8 mouse cellular contexts compared by ENCODE assay signal in the genomic region with DNA sequence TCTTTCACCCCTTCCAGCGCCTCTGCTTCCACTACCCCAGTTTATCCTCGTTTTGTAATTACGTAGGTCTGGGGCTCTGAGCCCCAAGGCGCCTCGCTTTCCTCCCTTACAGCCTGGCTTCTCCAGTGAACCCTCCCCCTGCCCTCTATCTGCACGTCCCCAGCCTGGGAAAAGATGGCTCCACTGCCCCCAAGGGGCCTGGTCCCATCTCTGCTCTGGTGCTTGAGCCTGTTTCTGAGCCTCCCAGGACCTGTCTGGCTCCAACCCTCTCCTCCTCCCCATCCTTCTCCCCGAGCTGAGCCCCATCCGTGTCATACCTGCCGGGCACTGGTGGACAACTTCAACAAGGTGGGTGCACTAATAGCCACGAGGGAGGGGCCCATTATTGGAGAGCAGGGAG. TPM values are rescaled to one million over a fixed set of nuclear protein-coding genes. Genes with fewer than 3 reads are reported as not detected.
DNase-seq lines count a peak whose midpoint lies in the region; ATAC-seq and TF ChIP-seq lines count a peak whose summit lies in the region.

No protein-coding gene starts in this region.

- WGBS in spleen, adult 2 months = 19% methylated on average over 10 of the region's 10 CpGs
- 13% methylated on average over 10 of the region's 10 CpGs for WGBS in limb, embryonic 11.5 days
- WGBS in midbrain, postnatal 0 days = 7% methylated on average over 10 of the region's 10 CpGs

- ATAC-seq in granulocyte monocyte progenitor cell, adult 5-6 weeks (replicated peaks; ENCODE audit: poor library complexity, severe bottlenecking) = 0 out of 2 replicates have a peak, but pooled peaks have one; percentile 10
- ATAC-seq in limb, embryonic 11.5 days (ENCODE audit: insufficient number of reproducible peaks, low FRiP score, low TSS enrichment, low read depth) = no peak
- peak; percentile 45 for ATAC-seq in midbrain, postnatal 0 days (ENCODE audit: low FRiP score)

- TF ChIP-seq POLR2A in spleen, adult 2 months (IDR thresholded peaks at IDR 0.05; ENCODE audit: low read depth, low read length) = no peak

- DNase-seq in spleen, adult 2 months (ENCODE audit: low read depth in 1 of 2, low spot score in 2 of 2) = no peak
- DNase-seq in spleen, postnatal 4 days (ENCODE audit: low spot score in 2 of 2) = no peak
- peak; percentile 69 to 72 for DNase-seq in cerebellum, postnatal 10 days
- DNase-seq in limb, embryonic 11.5 days (ENCODE audit: low spot score) = peak; percentile 36
- peak; percentile 54 for DNase-seq in midbrain, postnatal 0 days (ENCODE audit: low spot score)
- no peak for DNase-seq in layer of hippocampus, adult 9-11 months
- no peak for DNase-seq in urinary bladder, postnatal 14 days (ENCODE audit: low spot score)

- H3K4me2 ChIP-seq in limb, embryonic 11.5 days (ENCODE audit: low read depth, severe bottlenecking) = peak overlapping the region; percentile 61
- peak overlapping the region; percentile 89 for H3K4me2 ChIP-seq in midbrain, postnatal 0 days (ENCODE audit: low read depth, low read length, poor library complexity, severe bottlenecking)

- H3K9me3 ChIP-seq in limb, embryonic 11.5 days (ENCODE audit: control insufficient read depth, low read length) = no peaks in the 10 kb centered on the region
- H3K9me3 ChIP-seq in midbrain, postnatal 0 days (ENCODE audit: low read length) = no peaks in the 10 kb centered on the region

- TF ChIP-seq CTCF in spleen, adult 2 months (IDR thresholded peaks at IDR 0.05; ENCODE audit: extremely low read depth, insufficient read depth, insufficient read length, insufficient replicate concordance) = no peak
- peak; percentile 49 for TF ChIP-seq CTCF in midbrain, postnatal 0 days (IDR thresholded peaks at IDR 0.05)

- H3K4me3 ChIP-seq in spleen, adult 2 months (ENCODE audit: extremely low read depth, insufficient read depth, insufficient read length) = peak overlapping the region; percentile 67
- peak overlapping the region; percentile 31 for H3K4me3 ChIP-seq in limb, embryonic 11.5 days (ENCODE audit: low read depth, low read length)
- H3K4me3 ChIP-seq in midbrain, postnatal 0 days (ENCODE audit: low read depth, low read length) = peak overlapping the region; percentile 63

- H3K27me3 ChIP-seq in spleen, adult 2 months (ENCODE audit: control insufficient read depth, insufficient read depth, low read length) = no peaks in the 10 kb centered on the region
- H3K27me3 ChIP-seq in limb, embryonic 11.5 days (ENCODE audit: control insufficient read depth, insufficient read depth, low read length) = peaks cover 22% of the 10 kb centered on the region
- no peaks in the 10 kb centered on the region for H3K27me3 ChIP-seq in midbrain, postnatal 0 days (ENCODE audit: insufficient read depth, low read length)

- H3K9ac ChIP-seq in limb, embryonic 11.5 days (ENCODE audit: low read length) = peak overlapping the region; percentile 39; the same call in 1 of the 2 replicates
- peak overlapping the region; percentile 89 for H3K9ac ChIP-seq in midbrain, postnatal 0 days (replicated peaks; ENCODE audit: low read length, poor library complexity, severe bottlenecking)

- H3K4me1 ChIP-seq in spleen, adult 2 months (ENCODE audit: control insufficient read depth, insufficient read depth, insufficient read length) = peaks cover 12% of the 10 kb centered on the region
- H3K4me1 ChIP-seq in limb, embryonic 11.5 days (ENCODE audit: control insufficient read depth, insufficient read depth, low read length) = peaks cover 10% of the 10 kb centered on the region
- H3K4me1 ChIP-seq in midbrain, postnatal 0 days (ENCODE audit: insufficient read depth, low read length) = peaks cover 10% of the 10 kb centered on the region; the same call in 1 of the 2 replicates

- H3K36me3 ChIP-seq in spleen, adult 2 months (ENCODE audit: control insufficient read depth, insufficient read depth, low read length) = peaks cover 2% of the 10 kb centered on the region; the same call in 1 of the 2 replicates
- no peaks in the 10 kb centered on the region for H3K36me3 ChIP-seq in limb, embryonic 11.5 days (ENCODE audit: control insufficient read depth, insufficient read depth, low read length)
- peaks cover 15% of the 10 kb centered on the region for H3K36me3 ChIP-seq in midbrain, postnatal 0 days (ENCODE audit: insufficient read depth, low read length)

- no peak overlapping the region for H3K27ac ChIP-seq in spleen, adult 2 months (ENCODE audit: insufficient read depth, low read length)
- no peak overlapping the region for H3K27ac ChIP-seq in limb, embryonic 11.5 days (replicated peaks; ENCODE audit: low read depth, low read length)
- H3K27ac ChIP-seq in midbrain, postnatal 0 days (ENCODE audit: low read depth, low read length) = peak overlapping the region; percentile 91

RNA-seq across cellular contexts. Expression of a gene that starts 0.6 kb away (rescaled TPM):
- polyA plus RNA-seq in spleen, adult 2 months (2012; rRNA removed) = 7.8 and 8.4 TPM in 2 replicates
- 15.3 and 17.8 TPM in 2 replicates for total RNA-seq in granulocyte monocyte progenitor cell, adult 5-6 weeks (2014; fragmentation: Nextera tagmentation)
- total RNA-seq in granulocyte monocyte progenitor cell, adult 5-6 weeks (2017) = 6.7 and 9.4 TPM in 2 replicates
- polyA plus RNA-seq in limb, embryonic 11.5 days (2014; fragmentation: Nextera tagmentation; extraction: Ambion mirVana) = 11.2 and 11.8 TPM in 2 replicates
- 39.4 and 43.0 TPM in 2 replicates for total RNA-seq in midbrain, postnatal 0 days (2014; rRNA removed)
- 56.6 and 60.4 TPM in 2 replicates for polyA plus RNA-seq in midbrain, postnatal 0 days (2015; fragmentation: Nextera tagmentation; extraction: Ambion mirVana)

RNA-seq across cellular contexts. Expression of a gene that starts 12.5 kb away (rescaled TPM):
- 10.9 and 12.4 TPM in 2 replicates for polyA plus RNA-seq in spleen, adult 2 months (2012; rRNA removed)
- total RNA-seq in granulocyte monocyte progenitor cell, adult 5-6 weeks (2014; fragmentation: Nextera tagmentation) = not detected in 2 replicates
- not detected in 2 replicates for total RNA-seq in granulocyte monocyte progenitor cell, adult 5-6 weeks (2017)
- 2.4 and 3.2 TPM in 2 replicates for polyA plus RNA-seq in limb, embryonic 11.5 days (2014; fragmentation: Nextera tagmentation; extraction: Ambion mirVana)
- 4.7 and 11.6 TPM in 2 replicates for total RNA-seq in midbrain, postnatal 0 days (2014; rRNA removed)
- polyA plus RNA-seq in midbrain, postnatal 0 days (2015; fragmentation: Nextera tagmentation; extraction: Ambion mirVana) = 4.1 and 4.2 TPM in 2 replicates

RNA-seq across cellular contexts. Expression of a gene that starts 18.0 kb away (rescaled TPM):
- polyA plus RNA-seq in spleen, adult 2 months (2012; rRNA removed) = 0.04 TPM in 2 replicates
- not detected in 2 replicates for total RNA-seq in granulocyte monocyte progenitor cell, adult 5-6 weeks (2014; fragmentation: Nextera tagmentation)
- not detected in 2 replicates for total RNA-seq in granulocyte monocyte progenitor cell, adult 5-6 weeks (2017)
- polyA plus RNA-seq in limb, embryonic 11.5 days (2014; fragmentation: Nextera tagmentation; extraction: Ambion mirVana) = 0.31 and 0.33 TPM in 2 replicates
- total RNA-seq in midbrain, postnatal 0 days (2014; rRNA removed) = 29.4 and 39.3 TPM in 2 replicates
- polyA plus RNA-seq in midbrain, postnatal 0 days (2015; fragmentation: Nextera tagmentation; extraction: Ambion mirVana) = 18.4 and 20.7 TPM in 2 replicates

RNA-seq across cellular contexts. Expression of a gene that starts 25.4 kb away (rescaled TPM):
- polyA plus RNA-seq in spleen, adult 2 months (2012; rRNA removed) = 0.61 and 1.3 TPM in 2 replicates
- total RNA-seq in granulocyte monocyte progenitor cell, adult 5-6 weeks (2014; fragmentation: Nextera tagmentation) = not detected in 2 replicates
- 0.31 and 0.43 TPM in 2 replicates for total RNA-seq in granulocyte monocyte progenitor cell, adult 5-6 weeks (2017)
- 1.2 and 1.5 TPM in 2 replicates for polyA plus RNA-seq in limb, embryonic 11.5 days (2014; fragmentation: Nextera tagmentation; extraction: Ambion mirVana)
- 0.49 TPM in 1 of 2 replicates, not detected in the other for total RNA-seq in midbrain, postnatal 0 days (2014; rRNA removed)
- polyA plus RNA-seq in midbrain, postnatal 0 days (2015; fragmentation: Nextera tagmentation; extraction: Ambion mirVana) = 0.48 and 0.77 TPM in 2 replicates

RNA-seq across cellular contexts. Expression of a gene that starts 41.4 kb away (rescaled TPM):
- polyA plus RNA-seq in spleen, adult 2 months (2012; rRNA removed) = 32.2 and 33.6 TPM in 2 replicates
- total RNA-seq in granulocyte monocyte progenitor cell, adult 5-6 weeks (2014; fragmentation: Nextera tagmentation) = 53.5 and 73.6 TPM in 2 replicates
- total RNA-seq in granulocyte monocyte progenitor cell, adult 5-6 weeks (2017) = 23.2 and 28.3 TPM in 2 replicates
- 71.0 and 76.1 TPM in 2 replicates for polyA plus RNA-seq in limb, embryonic 11.5 days (2014; fragmentation: Nextera tagmentation; extraction: Ambion mirVana)
- total RNA-seq in midbrain, postnatal 0 days (2014; rRNA removed) = 43.6 and 48.6 TPM in 2 replicates
- 80.4 and 85.4 TPM in 2 replicates for polyA plus RNA-seq in midbrain, postnatal 0 days (2015; fragmentation: Nextera tagmentation; extraction: Ambion mirVana)

Comparison
In these comparisons a context has a peak if more than half of its experiments do, and no peak if none do; other contexts are left out.
1. DNase-seq: peak in cerebellum, postnatal 10 days (2 of 2), limb, embryonic 11.5 days (single experiment) and midbrain, postnatal 0 days (single experiment); none in spleen, adult 2 months (0 of 2), spleen, postnatal 4 days (0 of 2), layer of hippocampus, adult 9-11 months (single experiment) and urinary bladder, postnatal 14 days (single experiment).
2. RNA of a gene that starts 18.0 kb away (polyA plus RNA-seq): 18.4 to 20.7 TPM in midbrain, postnatal 0 days; 0.31 to 0.33 TPM in limb, embryonic 11.5 days and 0.04 TPM in spleen, adult 2 months; every median in the first group is over 10 times any median in the second.
3. Peak in every context shown above with its lines, with median percentiles within 50 percentile points of each other: H3K4me3 ChIP-seq.